Mouse (Mus musculus): ENCODE data around the gene Col25a1.

Col25a1 gene

DNA sequence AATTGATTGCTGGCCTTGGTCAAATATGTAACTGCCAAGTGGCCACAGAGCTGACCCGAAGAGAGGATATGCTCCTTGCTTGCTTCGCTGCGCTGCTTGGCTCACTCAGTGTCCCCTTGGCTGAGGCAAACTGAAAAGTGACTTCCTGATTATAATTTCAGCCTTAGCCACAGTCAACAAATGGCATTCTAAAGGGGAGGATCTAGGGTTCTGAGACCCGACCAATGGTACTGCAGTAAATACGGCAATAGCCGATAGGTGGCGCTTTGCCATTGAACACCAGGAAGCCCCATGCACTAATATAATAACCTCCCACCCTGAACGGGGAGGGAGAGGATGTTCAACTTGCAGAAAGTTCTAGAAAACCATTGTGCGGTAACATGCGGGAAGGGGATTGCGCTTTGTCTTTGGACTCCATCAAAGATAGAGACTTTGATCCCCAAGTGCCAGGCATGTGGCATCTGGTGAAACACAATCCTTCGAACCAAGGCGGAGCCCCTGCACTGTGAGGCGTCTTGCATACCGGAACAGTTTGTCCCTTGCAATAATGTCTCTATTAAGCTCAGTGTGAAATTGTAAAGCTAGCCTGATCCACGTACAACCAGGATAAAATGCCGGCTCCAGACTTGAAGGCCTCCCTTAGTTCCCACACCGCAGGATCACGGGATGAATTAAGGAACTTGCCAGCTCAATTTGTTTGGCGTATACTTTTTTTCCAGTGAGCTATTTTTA lies 363.5 kb downstream of the Col25a1 start:
- peak; percentile 24 for DNase-seq

DNA sequence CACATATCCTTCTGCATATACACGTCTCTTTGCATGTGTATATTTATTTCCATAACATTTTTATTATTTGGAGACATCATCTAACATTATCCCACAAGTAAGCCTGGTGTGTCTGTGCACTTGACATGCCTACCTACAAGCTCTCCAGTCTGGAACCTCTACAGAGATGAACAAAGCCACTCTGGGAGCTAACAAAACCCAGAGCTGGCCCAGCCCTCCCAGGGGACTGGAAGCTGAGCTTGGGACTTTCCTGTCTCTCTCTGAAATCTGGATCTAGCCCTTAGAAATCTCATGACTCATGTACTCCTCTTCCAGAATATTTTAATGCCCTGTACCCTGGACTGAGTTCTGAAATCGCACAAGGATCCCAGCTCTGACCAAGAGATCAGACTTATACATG lies 365.7 kb downstream of the Col25a1 start:
- DNase-seq: no peak

GRCm38 (mm10) chr3:130501713-130502112 lies 370.4 kb downstream of the Col25a1 start:
- DNase-seq: no peak

DNA sequence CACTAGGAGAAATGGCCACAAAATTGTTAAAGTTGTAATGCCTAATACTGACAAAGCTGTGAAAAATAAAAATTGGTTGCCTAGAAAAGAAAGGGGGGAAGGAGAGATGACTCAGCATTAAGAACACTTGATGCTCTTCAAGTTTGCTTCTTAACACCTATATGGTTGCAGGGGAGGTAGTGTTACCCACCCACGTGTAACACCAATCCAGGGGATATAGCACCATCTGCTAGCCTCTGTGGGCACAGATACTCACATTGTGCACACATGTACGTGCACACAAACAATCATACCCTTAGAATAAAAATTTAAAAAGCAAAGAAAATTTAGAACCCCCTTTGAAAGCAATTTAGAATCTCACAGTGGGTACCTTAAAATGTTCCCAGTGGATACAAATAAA lies 377.0 kb downstream of the Col25a1 start:
- DNase-seq: no peak

DNA sequence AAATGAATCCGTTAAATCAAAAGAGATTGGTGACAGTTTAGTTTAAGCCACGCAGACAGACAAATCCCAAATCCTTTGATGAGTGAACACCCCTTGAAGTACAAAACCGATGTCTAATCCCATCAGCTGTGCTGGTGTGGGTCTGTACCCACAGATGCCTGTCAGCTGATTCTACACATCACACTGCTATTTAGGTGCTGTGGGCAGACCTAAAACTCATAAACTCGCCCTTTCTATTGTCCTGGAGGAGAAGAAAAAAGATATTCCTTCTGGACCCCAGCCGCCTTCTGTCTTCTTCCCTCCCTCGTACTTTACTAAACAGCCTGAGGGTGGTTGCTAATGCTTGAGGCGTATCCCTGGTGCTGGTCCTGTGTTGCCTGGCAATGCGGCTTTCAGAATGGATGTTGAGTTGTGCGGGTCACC lies 387.2 kb downstream of the Col25a1 start:
- DNase-seq: no peak

- no peak for DNase-seq
These were observed 390.7 kb downstream of the Col25a1 start for GRCm38 (mm10) chr3:130521834-130522476.

DNA sequence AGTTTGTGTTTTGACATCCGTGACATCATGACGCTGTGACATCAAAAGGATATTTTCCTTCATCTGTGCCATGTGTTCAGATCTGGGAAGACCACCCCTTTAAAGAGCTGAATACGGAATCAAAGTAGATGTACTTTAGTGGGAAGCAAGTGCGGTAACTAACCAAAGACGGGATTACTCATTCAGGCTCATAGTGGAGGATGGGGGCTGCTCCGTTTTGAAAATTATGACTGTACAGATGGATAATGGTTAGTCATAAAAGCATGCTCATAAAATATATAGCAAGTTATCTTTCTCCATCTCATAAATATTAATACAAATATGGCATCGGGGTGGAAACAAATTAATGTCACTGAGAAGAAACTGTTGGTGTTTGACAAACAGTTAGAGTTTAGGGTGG lies 391.7 kb downstream of the Col25a1 start:
- no peak for DNase-seq

DNA sequence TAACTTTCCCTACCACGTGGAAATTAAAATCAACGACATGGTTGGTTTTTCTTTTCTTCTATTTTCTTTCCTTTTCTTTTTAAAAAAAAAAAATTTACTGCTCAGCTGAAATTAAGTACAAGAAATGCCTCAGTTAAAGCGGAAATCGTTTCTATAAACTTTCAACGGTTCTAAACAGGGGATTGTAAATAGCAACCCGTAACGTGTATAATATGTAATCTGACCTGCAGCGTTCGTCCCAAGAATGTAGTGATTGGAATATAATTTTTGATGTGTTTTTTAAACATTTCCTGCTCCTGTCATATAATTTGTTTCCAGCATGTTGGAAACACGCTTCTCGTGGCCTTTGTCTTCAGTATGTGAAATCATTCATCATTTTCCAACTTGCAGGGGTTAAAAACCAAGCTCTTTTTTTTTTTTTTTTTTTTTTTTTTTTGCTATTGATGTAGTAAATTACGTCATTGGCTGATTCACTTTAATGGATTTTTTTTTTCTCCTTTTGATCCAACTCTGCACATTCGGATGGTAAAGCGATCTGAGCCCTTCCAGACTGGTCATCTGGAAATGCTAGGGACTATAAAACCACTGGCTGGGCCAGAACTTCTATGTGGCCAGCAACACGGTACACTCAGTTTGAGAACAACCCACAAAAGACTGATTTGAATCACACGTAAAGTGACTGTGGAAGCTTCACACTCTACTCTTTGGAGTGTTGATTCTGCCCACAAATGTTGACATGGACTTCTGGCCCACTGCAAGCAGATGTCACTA lies 393.3 kb downstream of the Col25a1 start:
- no peak for DNase-seq

DNA sequence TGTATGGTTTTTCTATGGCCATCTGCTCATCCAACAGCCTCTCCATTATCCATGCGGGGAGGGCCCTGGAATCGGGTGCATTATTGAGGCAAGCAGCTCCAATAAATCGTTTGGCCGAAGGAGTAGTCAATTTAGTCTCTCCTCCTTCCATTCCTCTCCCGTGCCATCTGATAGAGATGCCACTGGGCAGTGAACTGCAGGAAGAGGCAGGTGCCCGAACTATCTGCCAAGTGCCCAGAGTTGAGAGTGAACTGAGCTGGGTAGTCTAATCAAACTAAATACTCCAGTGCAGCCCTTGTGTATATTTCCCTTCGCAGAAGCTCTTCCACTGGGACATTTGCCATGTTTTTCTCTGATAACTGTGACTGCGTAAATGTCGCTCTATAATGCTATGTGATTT lies 403.7 kb downstream of the Col25a1 start:
- DNase-seq: no peak

GRCm38 (mm10) chr3:130541541-130541940 lies 410.2 kb downstream of the Col25a1 start:
- DNase-seq: no peak

GRCm38 (mm10) chr3:130545995-130546394 lies 414.7 kb downstream of the Col25a1 start:
- DNase-seq: no peak

GRCm38 (mm10) chr3:130549066-130549465 lies 417.8 kb downstream of the Col25a1 start:
- DNase-seq: no peak

- DNase-seq: no peak
These were observed 425.0 kb downstream of the Col25a1 start for GRCm38 (mm10) chr3:130556263-130556662.

DNA sequence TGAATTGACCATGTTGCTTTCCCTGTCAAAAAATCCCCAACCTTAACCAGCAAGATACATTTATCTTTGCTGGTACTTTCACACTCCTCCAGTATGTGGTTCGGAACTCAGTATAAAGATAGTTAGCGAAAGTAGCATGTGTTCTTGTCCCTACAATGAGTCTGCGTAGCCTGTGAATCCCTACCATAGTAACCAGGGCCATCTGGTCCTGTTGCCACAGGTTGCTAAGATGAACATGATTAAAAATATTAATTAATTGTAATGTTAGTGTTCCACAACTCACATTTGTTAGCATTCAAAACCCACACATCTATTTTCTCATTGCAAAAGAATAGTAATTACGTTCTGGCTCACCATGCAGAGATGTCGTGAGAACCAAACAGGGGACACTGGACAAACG lies 434.3 kb downstream of the Col25a1 start:
- no peak for DNase-seq

GRCm38 (mm10) chr3:130568331-130569095 lies 437.2 kb downstream of the Col25a1 start:
- DNase-seq: no peak

- DNase-seq: no peak
These were observed 441.9 kb downstream of the Col25a1 start for GRCm38 (mm10) chr3:130573243-130573642.

- DNase-seq: peak; percentile 48
These were observed 443.4 kb downstream of the Col25a1 start for GRCm38 (mm10) chr3:130574652-130575051.

- peak; percentile 11 for DNase-seq
These were observed 445.4 kb downstream of the Col25a1 start for GRCm38 (mm10) chr3:130576683-130577082.

- no peak for DNase-seq
These were observed 448.2 kb downstream of the Col25a1 start for GRCm38 (mm10) chr3:130579501-130579900.

DNA sequence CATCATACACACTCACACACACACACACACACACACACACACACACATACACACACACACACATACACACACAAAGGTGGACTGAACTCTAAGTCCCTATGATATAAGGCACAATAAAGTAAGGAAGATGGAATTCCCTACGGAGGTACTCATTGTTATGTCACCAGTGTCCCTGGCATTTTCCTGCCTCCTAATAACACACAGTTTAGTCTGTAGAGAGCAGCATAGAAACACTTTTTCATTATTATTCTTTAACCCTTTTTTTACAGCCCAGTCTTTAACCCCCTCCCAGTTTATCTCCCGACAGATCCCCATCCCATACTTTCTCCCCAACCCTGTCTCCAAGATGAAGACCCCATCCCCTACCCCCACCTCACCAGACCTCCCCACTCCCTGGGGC lies 450.3 kb downstream of the Col25a1 start:
- DNase-seq: no peak

- peak; percentile 37 for DNase-seq
These were observed 451.8 kb downstream of the Col25a1 start for GRCm38 (mm10) chr3:130582903-130583664.

- peak; percentile 30 for DNase-seq
These were observed 452.7 kb downstream of the Col25a1 start for GRCm38 (mm10) chr3:130584007-130584406.
